ENCODE assay signal across 8 mouse cellular contexts in the genomic region with DNA sequence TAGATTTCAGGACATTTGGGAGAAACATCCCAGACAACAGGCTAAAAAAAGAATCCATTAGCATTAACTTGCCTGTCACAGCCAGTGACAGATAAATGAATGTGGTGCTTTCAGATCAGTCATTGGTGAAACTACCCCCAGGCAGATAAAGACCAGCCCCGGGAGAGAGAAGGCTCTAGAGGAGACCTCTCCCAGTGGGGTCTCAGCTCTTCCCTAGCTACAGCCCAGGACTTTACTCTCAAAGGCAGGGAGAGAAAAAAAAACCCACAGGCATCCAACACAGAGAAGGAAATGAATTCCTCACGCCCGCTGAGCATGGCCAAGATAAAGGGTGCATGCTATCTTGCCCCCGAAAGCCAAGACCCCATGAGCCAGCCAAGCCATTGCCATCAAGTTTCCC. TPM values are rescaled to one million over a fixed set of nuclear protein-coding genes. Genes with fewer than 3 reads are reported as not detected.
DNase-seq lines count a peak whose midpoint lies in the region; ATAC-seq and TF ChIP-seq lines count a peak whose summit lies in the region.
"Had no signal": no experiment of that assay in that cellular context is flagged by ENCODE, and none has a peak within 500 bp of the region (broad histone marks: within the 10 kb centered on the region; RNA-seq: fewer than 3 reads in every experiment).

No protein-coding gene starts in this region.

- CTCF ChIA-PET in Patski (lab: Charles Lee): no interaction called here

- H3K79me2 ChIP-seq in MEL (ENCODE audit: control insufficient read depth, insufficient read depth, low read length, poor library complexity): no peaks in the 10 kb centered on the region

- peaks cover 2 to 5% of the 10 kb centered on the region in 2 experiments; a peak in 2 of 4 replicates for H3K4me1 ChIP-seq in MEL (ENCODE audit: control insufficient read depth in 1 of 2, insufficient read depth in 2 of 2, low read length in 2 of 2)
- no peaks in the 10 kb centered on the region for H3K4me1 ChIP-seq in forebrain, postnatal 0 days (ENCODE audit: insufficient read depth)
- H3K4me1 ChIP-seq in midbrain, embryonic 14.5 days (ENCODE audit: control insufficient read depth, insufficient read depth, low read length): peaks cover 55% of the 10 kb centered on the region
- no peaks in the 10 kb centered on the region for H3K4me1 ChIP-seq in thymus, adult 2 months (replicated peaks; ENCODE audit: control insufficient read depth, insufficient read depth, low read length)

- TF ChIP-seq CTCF in MEL (IDR thresholded peaks at IDR 0.05 in 2 of 3, conservative IDR thresholded peaks at IDR 0.05 in 1 of 3; ENCODE audit: control insufficient read depth in 1 of 3, insufficient read depth in 1 of 3, low read depth in 2 of 3, low read length in 3 of 3, poor library complexity in 1 of 3, severe bottlenecking in 1 of 3) (no peak), Patski (IDR thresholded peaks at IDR 0.05) (no peak)
- TF ChIP-seq CTCF in forebrain, postnatal 0 days (IDR thresholded peaks at IDR 0.05; ENCODE audit: low read depth): no peak
- no peak for TF ChIP-seq CTCF in thymus, adult 2 months (IDR thresholded peaks at IDR 0.05; ENCODE audit: borderline replicate concordance, control insufficient read depth, extremely low read depth, insufficient read depth, low read length, poor library complexity)

- in situ Hi-C loops in Patski (cut with MboI; ENCODE audit: low pct_unique_long_range_greater_than_20kb): no loop called here

- WGBS in forebrain, postnatal 0 days: 17% methylated on average over 4 of the region's 4 CpGs
- WGBS in midbrain, embryonic 14.5 days: 4% methylated on average over 4 of the region's 4 CpGs
- WGBS in thymus, adult 2 months: 93% methylated on average over 4 of the region's 4 CpGs

- no peak for TF ChIP-seq RAD21 in MEL (IDR thresholded peaks at IDR 0.05; ENCODE audit: low read depth, low read length)

- H3K36me3 ChIP-seq in MEL (ENCODE audit: control insufficient read depth in 1 of 2, insufficient read depth in 2 of 2, low read length in 2 of 2): peaks cover 5 to 27% of the 10 kb centered on the region in 2 experiments; a peak in 3 of 4 replicates
- H3K36me3 ChIP-seq in forebrain, postnatal 0 days (ENCODE audit: insufficient read depth): no peaks in the 10 kb centered on the region
- peaks cover 53% of the 10 kb centered on the region for H3K36me3 ChIP-seq in midbrain, embryonic 14.5 days (ENCODE audit: control insufficient read depth, insufficient read depth, low read length)
- H3K36me3 ChIP-seq in thymus, adult 2 months (ENCODE audit: control insufficient read depth, insufficient read depth, low read length): peaks cover 27% of the 10 kb centered on the region

- no peak overlapping the region for H3K9ac ChIP-seq in MEL (ENCODE audit: control insufficient read depth, low read depth, low read length, poor library complexity, severe bottlenecking)
- no peak overlapping the region for H3K9ac ChIP-seq in forebrain, postnatal 0 days
- H3K9ac ChIP-seq in midbrain, embryonic 14.5 days (replicated peaks; ENCODE audit: low read length): peak overlapping the region; percentile 26; the same call in 1 of the 2 replicates

- H3K27me3 ChIP-seq in MEL (ENCODE audit: control insufficient read depth in 1 of 2, insufficient read depth in 2 of 2, low read length in 2 of 2) (no peaks in the 10 kb centered on the region), Patski (no peaks in the 10 kb centered on the region)
- no peaks in the 10 kb centered on the region for H3K27me3 ChIP-seq in forebrain, postnatal 0 days (ENCODE audit: insufficient read depth, low read length)
- H3K27me3 ChIP-seq in midbrain, embryonic 14.5 days (ENCODE audit: control insufficient read depth, insufficient read depth, low read length): no peaks in the 10 kb centered on the region
- H3K27me3 ChIP-seq in thymus, adult 2 months (ENCODE audit: control insufficient read depth, insufficient read depth, low read length): no peaks in the 10 kb centered on the region

- H3K4me2 ChIP-seq in forebrain, postnatal 0 days (ENCODE audit: low read depth): no peak overlapping the region
- peak overlapping the region; percentile 8; the same call in 1 of the 2 replicates for H3K4me2 ChIP-seq in midbrain, embryonic 14.5 days (ENCODE audit: low read length)

- peak; percentile 56 for ATAC-seq in Patski
- ATAC-seq in forebrain, postnatal 0 days: no peak
- ATAC-seq in midbrain, embryonic 14.5 days (ENCODE audit: low FRiP score, low TSS enrichment): no peak

- H3K4me3 ChIP-seq in MEL (ENCODE audit: control insufficient read depth in 1 of 2, insufficient read depth in 1 of 2, low read depth in 2 of 2, low read length in 2 of 2): no peak overlapping the region
- no peak overlapping the region for H3K4me3 ChIP-seq in forebrain, postnatal 0 days (ENCODE audit: low read depth, low read length)
- no peak overlapping the region for H3K4me3 ChIP-seq in midbrain, embryonic 14.5 days (replicated peaks; ENCODE audit: low read depth, low read length)
- H3K4me3 ChIP-seq in thymus, adult 2 months (ENCODE audit: control insufficient read depth, insufficient read depth, low read length): no peak overlapping the region

- TF ChIP-seq EP300 in MEL (IDR thresholded peaks at IDR 0.05; ENCODE audit: low read depth in 1 of 2, low read length in 2 of 2): peak; percentile 37 to 65; a peak in 3 of 4 replicates

- H3K9me3 ChIP-seq in MEL (replicated peaks; ENCODE audit: insufficient read depth, low read length): no peaks in the 10 kb centered on the region
- no peaks in the 10 kb centered on the region for H3K9me3 ChIP-seq in forebrain, postnatal 0 days (ENCODE audit: low read length)
- no peaks in the 10 kb centered on the region for H3K9me3 ChIP-seq in midbrain, embryonic 14.5 days (ENCODE audit: control insufficient read depth, low read length)

- POLR2A ChIA-PET in Patski (lab: Charles Lee): no interaction called here

- peak; percentile 50 for DNase-seq in MEL (ENCODE audit: low read depth, low spot score)
- DNase-seq in Patski (ENCODE audit: low read depth, low spot score): no peak
- DNase-seq in forebrain, postnatal 0 days: no peak
- peak; percentile 58 for DNase-seq in midbrain, embryonic 14.5 days
- no peak for DNase-seq in gastrocnemius, postnatal 25 days
- DNase-seq in thymus, adult 2 months: no peak
- no peak for DNase-seq in layer of hippocampus, adult 11-12 months (ENCODE audit: low spot score)
- DNase-seq: lung, adult 2 months had no signal

- no peak for TF ChIP-seq POLR2A in MEL (IDR thresholded peaks at IDR 0.05; ENCODE audit: control insufficient read depth in 1 of 2, insufficient read depth in 1 of 2, low read depth in 1 of 2, low read length in 2 of 2, poor library complexity in 1 of 2)
- TF ChIP-seq POLR2A in thymus, adult 2 months (IDR thresholded peaks at IDR 0.05; ENCODE audit: control insufficient read depth, extremely low read depth, insufficient read depth, low read length, poor library complexity): no peak

- no peak overlapping the region for H3K27ac ChIP-seq in MEL (ENCODE audit: control insufficient read depth, low read depth, low read length)
- peak overlapping the region; percentile 41; the same call in 1 of the 2 replicates for H3K27ac ChIP-seq in forebrain, postnatal 0 days (ENCODE audit: low read depth, low read length)
- peak overlapping the region; percentile 73 for H3K27ac ChIP-seq in midbrain, embryonic 14.5 days (replicated peaks; ENCODE audit: low read depth, low read length)
- H3K27ac ChIP-seq in thymus, adult 2 months (ENCODE audit: control insufficient read depth, insufficient read depth, low read length): no peak overlapping the region

TF ChIP-seq in MEL, 35 proteins besides CTCF, POLR2A, EP300 and RAD21:
- TF ChIP-seq GATA1 (IDR thresholded peaks at IDR 0.05; ENCODE audit: low read depth, low read length) (peak; percentile 66; the same call in 1 of the 2 replicates), USF1 (IDR thresholded peaks at IDR 0.05; ENCODE audit: low read depth, low read length) (no peak), ZNF384 (IDR thresholded peaks at IDR 0.05; ENCODE audit: low read depth, low read length) (peak; percentile 93), SIN3A (IDR thresholded peaks at IDR 0.05; ENCODE audit: low read length) (no peak), RCOR1 (IDR thresholded peaks at IDR 0.05; ENCODE audit: low read depth, low read length) (peak; percentile 35; the same call in 1 of the 2 replicates)

RNA-seq across cellular contexts. Expression of gene Msi2, which starts 15.1 kb away (rescaled TPM):
- 27.5 and 29.7 TPM in 2 replicates for total RNA-seq in MEL (2012; rRNA removed)
- polyA plus RNA-seq in MEL (2012; ENCODE audit: insufficient read depth in 1 of 2, insufficient read length in 2 of 2, low read depth in 1 of 2, low replicate concordance in 2 of 2, missing spikeins in 1 of 2): 10 to 100 TPM in 1 of 2 experiments, not detected in 1; 16.2 TPM
- polyA plus RNA-seq in Patski (2021): 72.3 TPM
- total RNA-seq in forebrain, postnatal 0 days (2014; rRNA removed): 81.4 and 107 TPM in 2 replicates
- polyA plus RNA-seq in forebrain, postnatal 0 days (2015; fragmentation: Nextera tagmentation; extraction: Ambion mirVana): 9.8 and 18.5 TPM in 2 replicates
- polyA plus RNA-seq in midbrain, embryonic 14.5 days (2014; fragmentation: Nextera tagmentation; extraction: Ambion mirVana): 33.1 and 61.8 TPM in 2 replicates
- 100 to 1,000 TPM; 158 TPM for total RNA-seq in gastrocnemius, postnatal 25 days (2021)
- polyA plus RNA-seq in thymus, adult 2 months (2012; rRNA removed): 51.3 and 63.3 TPM in 2 replicates

Comparison
In these comparisons a context has a peak if more than half of its experiments do, and no peak if none do; other contexts are left out.
1. DNase-seq: peak in MEL (single experiment) and midbrain, embryonic 14.5 days (single experiment); none in Patski (single experiment), forebrain, postnatal 0 days (single experiment), gastrocnemius, postnatal 25 days (single experiment), thymus, adult 2 months (single experiment) and layer of hippocampus, adult 11-12 months (single experiment).
2. H3K27ac ChIP-seq: peak in forebrain, postnatal 0 days (single experiment) and midbrain, embryonic 14.5 days (single experiment); none in MEL (single experiment) and thymus, adult 2 months (single experiment).